Mouse (Mus musculus): ENCODE data around the gene Vwa8. TPM values are rescaled to one million over a fixed set of nuclear protein-coding genes. Genes with fewer than 3 reads are reported as not detected.

Vwa8 gene
- polyA plus RNA-seq, 1 experiment from 2014 or later, result 14.5 TPM

GRCm38 (mm10) chr14:79139918-79140825 is 291.3 kb downstream of the Vwa8 start:
- peaks cover 3% of the 10 kb centered on the region for H3K4me1 ChIP-seq (ENCODE audit: control insufficient read depth, insufficient read depth, low read length)
- H3K4me2 ChIP-seq, result no peak overlapping the region
- no peaks in the 10 kb centered on the region for H3K36me3 ChIP-seq (ENCODE audit: control insufficient read depth, insufficient read depth, low read length)
- ATAC-seq (replicated peaks; ENCODE audit: insufficient number of reproducible peaks, low FRiP score, low TSS enrichment), result no peak
- 40% methylated on average over 19 of the region's 19 CpGs for WGBS (ENCODE audit: insufficient replicate concordance)
- H3K27ac ChIP-seq (ENCODE audit: low read depth, low read length), result no peak overlapping the region
- H3K4me3 ChIP-seq (ENCODE audit: low read depth, low read length), result no peak overlapping the region
- H3K27me3 ChIP-seq (ENCODE audit: control insufficient read depth, insufficient read depth, low read length), result no peaks in the 10 kb centered on the region
- H3K9me3 ChIP-seq (replicated peaks; ENCODE audit: control insufficient read depth, low read length), result no peaks in the 10 kb centered on the region
- no peak overlapping the region for H3K9ac ChIP-seq (ENCODE audit: low read depth, low read length)

- Histone ChIP-seq H3K9me3 (replicated peaks; ENCODE audit: control insufficient read depth, low read length) (no peaks in the 10 kb centered on the region), H3K4me3 (ENCODE audit: low read depth, low read length) (no peak overlapping the region), H3K4me1 (ENCODE audit: control insufficient read depth, insufficient read depth, low read length) (peaks cover 3% of the 10 kb centered on the region), H3K36me3 (ENCODE audit: control insufficient read depth, insufficient read depth, low read length) (no peaks in the 10 kb centered on the region), H3K4me2 (no peak overlapping the region), H3K27me3 (ENCODE audit: control insufficient read depth, insufficient read depth, low read length) (no peaks in the 10 kb centered on the region), H3K9ac (ENCODE audit: low read depth, low read length) (no peak overlapping the region), H3K27ac (ENCODE audit: low read depth, low read length) (no peak overlapping the region)
- ATAC-seq (replicated peaks; ENCODE audit: insufficient number of reproducible peaks, low FRiP score, low TSS enrichment), result no peak
- 84% methylated on average over 2 of the region's 2 CpGs for WGBS (ENCODE audit: insufficient replicate concordance)
Observed at GRCm38 (mm10) chr14:79140826-79141219, 292.0 kb downstream of the Vwa8 start.

GRCm38 (mm10) chr14:79142342-79142741 is 293.5 kb downstream of the Vwa8 start:
- Histone ChIP-seq H3K27me3 (ENCODE audit: control insufficient read depth, insufficient read depth, low read length) (no peaks in the 10 kb centered on the region), H3K4me2 (no peak overlapping the region), H3K4me3 (ENCODE audit: low read depth, low read length) (no peak overlapping the region), H3K9me3 (replicated peaks; ENCODE audit: control insufficient read depth, low read length) (no peaks in the 10 kb centered on the region), H3K27ac (ENCODE audit: low read depth, low read length) (no peak overlapping the region), H3K36me3 (ENCODE audit: control insufficient read depth, insufficient read depth, low read length) (no peaks in the 10 kb centered on the region), H3K9ac (ENCODE audit: low read depth, low read length) (no peak overlapping the region), H3K4me1 (ENCODE audit: control insufficient read depth, insufficient read depth, low read length) (peaks cover 3% of the 10 kb centered on the region)
- 83% methylated on average over 4 of the region's 4 CpGs for WGBS (ENCODE audit: insufficient replicate concordance)
- no peak for ATAC-seq (replicated peaks; ENCODE audit: insufficient number of reproducible peaks, low FRiP score, low TSS enrichment)

- H3K9ac ChIP-seq (ENCODE audit: low read depth, low read length), result no peak overlapping the region
- ATAC-seq (replicated peaks; ENCODE audit: insufficient number of reproducible peaks, low FRiP score, low TSS enrichment), result no peak
- H3K9me3 ChIP-seq (replicated peaks; ENCODE audit: control insufficient read depth, low read length), result no peaks in the 10 kb centered on the region
- H3K4me3 ChIP-seq (ENCODE audit: low read depth, low read length), result no peak overlapping the region
- no peak overlapping the region for H3K4me2 ChIP-seq
- no peaks in the 10 kb centered on the region for H3K27me3 ChIP-seq (ENCODE audit: control insufficient read depth, insufficient read depth, low read length)
- no peaks in the 10 kb centered on the region for H3K36me3 ChIP-seq (ENCODE audit: control insufficient read depth, insufficient read depth, low read length)
- peaks cover 3% of the 10 kb centered on the region for H3K4me1 ChIP-seq (ENCODE audit: control insufficient read depth, insufficient read depth, low read length)
- WGBS (ENCODE audit: insufficient replicate concordance), result 90% methylated on average over 9 of the region's 9 CpGs
- no peak overlapping the region for H3K27ac ChIP-seq (ENCODE audit: low read depth, low read length)
Observed at GRCm38 (mm10) chr14:79143696-79144095, 294.8 kb downstream of the Vwa8 start.

GRCm38 (mm10) chr14:79144278-79145224 is 295.7 kb downstream of the Vwa8 start:
- H3K9me3 ChIP-seq (replicated peaks; ENCODE audit: control insufficient read depth, low read length), result no peaks in the 10 kb centered on the region
- H3K27ac ChIP-seq (ENCODE audit: low read depth, low read length), result no peak overlapping the region
- H3K4me1 ChIP-seq (ENCODE audit: control insufficient read depth, insufficient read depth, low read length), result peaks cover 3% of the 10 kb centered on the region
- H3K4me3 ChIP-seq (ENCODE audit: low read depth, low read length), result no peak overlapping the region
- WGBS (ENCODE audit: insufficient replicate concordance), result 82% methylated on average over 13 of the region's 13 CpGs
- no peaks in the 10 kb centered on the region for H3K27me3 ChIP-seq (ENCODE audit: control insufficient read depth, insufficient read depth, low read length)
- no peak overlapping the region for H3K9ac ChIP-seq (ENCODE audit: low read depth, low read length)
- no peaks in the 10 kb centered on the region for H3K36me3 ChIP-seq (ENCODE audit: control insufficient read depth, insufficient read depth, low read length)
- H3K4me2 ChIP-seq, result no peak overlapping the region
- no peak for ATAC-seq (replicated peaks; ENCODE audit: insufficient number of reproducible peaks, low FRiP score, low TSS enrichment)

- ATAC-seq (replicated peaks; ENCODE audit: insufficient number of reproducible peaks, low FRiP score, low TSS enrichment), result no peak
- Histone ChIP-seq H3K27me3 (ENCODE audit: control insufficient read depth, insufficient read depth, low read length) (no peaks in the 10 kb centered on the region), H3K4me3 (ENCODE audit: low read depth, low read length) (no peak overlapping the region), H3K36me3 (ENCODE audit: control insufficient read depth, insufficient read depth, low read length) (no peaks in the 10 kb centered on the region), H3K9ac (ENCODE audit: low read depth, low read length) (no peak overlapping the region), H3K9me3 (replicated peaks; ENCODE audit: control insufficient read depth, low read length) (no peaks in the 10 kb centered on the region), H3K4me2 (no peak overlapping the region), H3K27ac (ENCODE audit: low read depth, low read length) (no peak overlapping the region), H3K4me1 (ENCODE audit: control insufficient read depth, insufficient read depth, low read length) (no peaks in the 10 kb centered on the region)
- WGBS (ENCODE audit: insufficient replicate concordance), result 67% methylated on average over 7 of the region's 7 CpGs
Observed at GRCm38 (mm10) chr14:79151711-79152110, 302.9 kb downstream of the Vwa8 start.

GRCm38 (mm10) chr14:79153896-79154295 is 305.0 kb downstream of the Vwa8 start:
- Histone ChIP-seq H3K4me1 (ENCODE audit: control insufficient read depth, insufficient read depth, low read length) (0 out of 2 replicates have a peak, but pooled peaks cover 10% of the 10 kb centered on the region), H3K9ac (ENCODE audit: low read depth, low read length) (no peak overlapping the region), H3K36me3 (ENCODE audit: control insufficient read depth, insufficient read depth, low read length) (no peaks in the 10 kb centered on the region), H3K27ac (ENCODE audit: low read depth, low read length) (no peak overlapping the region), H3K4me2 (no peak overlapping the region), H3K9me3 (replicated peaks; ENCODE audit: control insufficient read depth, low read length) (no peaks in the 10 kb centered on the region), H3K27me3 (ENCODE audit: control insufficient read depth, insufficient read depth, low read length) (no peaks in the 10 kb centered on the region), H3K4me3 (ENCODE audit: low read depth, low read length) (no peak overlapping the region)
- WGBS (ENCODE audit: insufficient replicate concordance), result 84% methylated on average over 6 of the region's 6 CpGs
- ATAC-seq (replicated peaks; ENCODE audit: insufficient number of reproducible peaks, low FRiP score, low TSS enrichment), result no peak

GRCm38 (mm10) chr14:79154961-79155360 is 306.1 kb downstream of the Vwa8 start:
- Histone ChIP-seq H3K9ac (ENCODE audit: low read depth, low read length) (no peak overlapping the region), H3K4me3 (ENCODE audit: low read depth, low read length) (no peak overlapping the region), H3K4me1 (ENCODE audit: control insufficient read depth, insufficient read depth, low read length) (0 out of 2 replicates have a peak, but pooled peaks cover 10% of the 10 kb centered on the region), H3K27ac (ENCODE audit: low read depth, low read length) (no peak overlapping the region), H3K4me2 (no peak overlapping the region), H3K36me3 (ENCODE audit: control insufficient read depth, insufficient read depth, low read length) (no peaks in the 10 kb centered on the region), H3K27me3 (ENCODE audit: control insufficient read depth, insufficient read depth, low read length) (no peaks in the 10 kb centered on the region), H3K9me3 (replicated peaks; ENCODE audit: control insufficient read depth, low read length) (no peaks in the 10 kb centered on the region)
- 77% methylated on average over 11 of the region's 11 CpGs for WGBS (ENCODE audit: insufficient replicate concordance)
- ATAC-seq (replicated peaks; ENCODE audit: insufficient number of reproducible peaks, low FRiP score, low TSS enrichment), result no peak
